Mouse (Mus musculus): ENCODE results near the gene Camkk2.
A peak's percentile ranks its signal among the peaks of the same experiment; 100 is the strongest.

Camkk2 gene

DNA sequence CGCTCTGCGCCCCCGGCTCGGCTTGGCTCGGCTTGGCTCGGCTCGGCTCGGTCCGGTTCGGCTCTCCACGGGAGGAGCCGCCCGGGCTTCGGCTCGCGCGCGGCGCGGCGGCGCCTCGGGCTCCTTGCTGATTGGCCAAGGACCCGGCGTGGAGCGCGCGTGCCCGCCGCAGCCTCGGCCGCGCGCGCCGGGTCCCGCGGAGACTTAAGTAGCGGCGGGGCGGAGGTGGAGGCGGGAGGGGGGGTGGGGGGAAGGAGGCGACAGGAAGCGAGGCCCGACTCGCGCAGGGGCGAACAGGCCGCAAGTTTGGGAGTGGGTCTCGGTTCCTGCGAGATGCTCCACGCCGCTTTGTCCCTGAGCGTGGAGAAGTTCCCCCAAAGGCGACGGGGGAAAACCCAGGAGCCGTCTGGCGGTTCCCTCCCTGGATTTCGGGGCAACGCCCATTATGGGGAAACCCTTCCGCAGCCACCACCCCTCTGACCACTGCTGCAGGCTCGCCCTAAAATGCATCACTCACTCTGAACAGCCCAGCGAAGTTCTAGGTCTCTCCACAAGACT lies at the start of gene Camkk2:
Gene Camkk2, minus strand, starts transcription at position 133 of the 558 bp plus-strand sequence.
- DNase-seq (ENCODE audit: low spot score in 2 of 2): peak; percentile 72 to 79

DNA sequence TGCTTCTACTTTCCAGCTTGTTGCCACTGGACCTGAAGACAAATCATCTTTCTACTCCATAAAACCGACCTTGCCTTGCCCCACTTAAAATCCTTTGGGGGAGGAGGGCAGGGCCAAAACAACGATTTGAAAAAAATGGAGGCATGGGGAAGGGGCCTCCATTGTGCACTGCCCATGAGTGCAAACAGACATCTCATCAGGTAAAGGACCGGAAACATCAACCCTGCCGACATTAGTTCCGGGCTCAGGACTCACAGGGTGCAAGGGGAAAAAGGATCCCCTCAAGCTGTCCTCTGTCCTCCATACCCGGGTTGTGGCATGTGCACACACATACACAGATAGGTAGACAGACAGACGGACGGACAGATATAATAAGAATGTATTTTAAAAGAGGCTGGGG lies 45.9 kb upstream of the Camkk2 start:
- no peak for DNase-seq (ENCODE audit: low spot score in 2 of 2)

- no peak for DNase-seq (ENCODE audit: low spot score in 2 of 2)
Observed at GRCm38 (mm10) chr5:122824450-122824849, 45.2 kb upstream of the Camkk2 start.

DNA sequence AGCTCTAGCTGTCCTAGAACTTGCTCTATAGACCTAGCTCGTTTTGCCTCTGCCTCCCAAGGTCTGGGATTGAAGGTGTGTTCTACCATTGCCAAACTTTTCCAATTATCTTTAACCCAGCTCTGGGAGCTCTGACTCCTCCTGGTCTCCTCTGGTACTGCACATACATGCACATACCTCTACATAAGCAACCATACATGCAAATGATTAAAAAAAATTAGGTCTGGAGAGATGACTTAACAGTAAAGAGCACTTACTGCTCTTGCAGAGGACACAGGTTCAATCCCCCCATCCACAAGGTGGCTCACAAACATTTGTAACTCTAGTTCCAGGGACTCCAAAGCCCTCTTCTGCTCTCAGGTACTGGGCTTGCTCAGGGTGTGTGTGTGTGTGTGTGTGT lies 44.8 kb upstream of the Camkk2 start:
- DNase-seq (ENCODE audit: low spot score in 2 of 2): no peak

GRCm38 (mm10) chr5:122822441-122822840 lies 43.2 kb upstream of the Camkk2 start:
- DNase-seq (ENCODE audit: low spot score in 2 of 2): no peak

DNA sequence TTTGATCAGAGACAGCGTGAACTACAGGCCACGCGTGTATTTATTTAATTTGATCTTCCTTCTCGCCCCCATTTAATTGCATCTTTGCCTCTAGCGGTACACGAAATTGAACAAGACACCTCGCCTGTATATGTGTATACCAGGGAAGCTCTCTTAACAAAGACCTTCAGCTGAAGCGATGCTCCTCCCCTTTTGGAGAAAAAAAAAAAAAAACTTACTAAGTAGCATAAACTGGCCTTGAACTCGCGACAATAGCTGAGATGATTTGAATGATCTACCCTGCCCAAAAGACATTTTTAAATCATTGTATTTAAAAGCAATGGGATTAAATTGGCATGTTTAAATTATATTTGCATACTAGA lies 42.3 kb upstream of the Camkk2 start:
- no peak for DNase-seq (ENCODE audit: low spot score in 2 of 2)

- peak; percentile 82 to 91 for DNase-seq (ENCODE audit: low spot score in 2 of 2)
Observed at GRCm38 (mm10) chr5:122820777-122821523, 41.7 kb upstream of the Camkk2 start, which contains the start of gene Anapc5. Anapc5 (minus strand) TSS chr5:122821339.

- no peak for DNase-seq (ENCODE audit: low spot score in 2 of 2)
Observed at GRCm38 (mm10) chr5:122812699-122813098, 33.5 kb upstream of the Camkk2 start.

DNA sequence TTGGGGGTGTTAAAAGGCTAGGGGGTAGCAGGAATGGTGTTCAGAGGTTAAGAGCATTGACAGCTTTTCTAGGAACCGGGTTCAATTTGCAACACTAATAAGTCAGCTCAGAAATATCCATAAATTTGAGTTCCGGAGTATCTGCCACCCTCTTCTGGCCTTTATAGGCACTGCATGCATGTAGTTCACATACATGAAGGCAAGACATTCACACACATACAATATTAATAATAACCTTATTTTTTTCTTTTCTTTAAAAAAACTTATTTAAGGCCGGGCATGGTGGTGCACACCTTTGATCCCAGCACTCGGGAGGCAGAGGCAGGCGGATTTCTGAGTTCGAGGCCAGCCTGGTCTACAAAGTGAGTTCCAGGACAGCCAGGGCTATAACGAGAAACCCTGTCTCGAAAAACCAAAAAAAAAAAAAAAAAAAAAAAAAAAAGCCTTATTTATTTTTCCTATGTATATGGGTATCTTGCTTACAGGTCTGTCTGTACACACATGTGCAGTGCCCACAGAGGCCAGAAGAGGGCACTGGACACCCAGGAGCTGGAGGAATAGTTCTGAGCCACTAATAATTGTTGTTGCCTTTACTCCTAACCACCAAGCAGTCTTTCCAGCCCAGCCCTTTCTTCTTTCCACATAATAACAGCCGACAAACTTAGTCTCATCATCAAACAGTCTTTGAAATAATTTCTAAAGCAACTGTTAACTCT lies 32.3 kb upstream of the Camkk2 start:
- DNase-seq (ENCODE audit: low spot score in 2 of 2): peak; percentile 37 to 57

DNA sequence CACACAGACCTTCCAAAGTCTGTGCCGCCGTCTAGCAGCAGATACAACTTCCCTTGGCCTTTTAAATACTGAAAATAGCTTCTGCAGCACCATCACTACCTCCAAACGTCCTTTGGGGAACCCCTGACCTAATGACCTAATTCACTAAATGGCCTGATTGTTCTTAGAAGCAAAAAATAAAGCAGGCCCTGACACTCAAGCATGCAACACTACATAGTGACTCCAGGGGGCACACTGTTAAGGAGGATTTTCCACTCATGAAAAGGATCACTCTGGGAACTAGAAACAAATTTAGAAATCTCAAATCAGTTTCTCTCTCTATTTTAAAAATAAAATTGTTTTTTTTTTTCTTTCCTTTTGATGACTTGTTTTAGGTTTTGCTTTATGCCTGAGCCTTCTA lies 26.3 kb upstream of the Camkk2 start:
- no peak for DNase-seq (ENCODE audit: low spot score in 2 of 2)

DNA sequence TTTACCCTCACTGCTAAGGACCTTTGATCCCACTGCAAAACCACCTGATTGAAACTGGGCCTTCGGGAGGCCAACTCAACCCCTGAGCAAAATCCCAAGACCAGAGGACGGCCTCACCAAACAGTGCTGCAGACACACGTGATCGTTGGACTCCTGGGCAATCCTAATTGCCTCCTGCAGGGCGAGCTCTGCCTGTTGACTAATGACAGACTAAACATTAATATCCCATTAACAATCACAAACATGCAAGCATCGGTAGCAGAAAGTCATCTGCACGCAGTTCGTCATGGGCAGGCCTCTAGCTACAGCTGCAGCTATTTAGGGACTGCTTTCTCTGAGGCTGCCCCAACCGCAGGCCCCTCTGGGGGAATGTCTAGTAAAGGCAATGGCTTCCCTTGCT lies 23.5 kb upstream of the Camkk2 start:
- no peak for DNase-seq (ENCODE audit: low spot score in 2 of 2)

DNA sequence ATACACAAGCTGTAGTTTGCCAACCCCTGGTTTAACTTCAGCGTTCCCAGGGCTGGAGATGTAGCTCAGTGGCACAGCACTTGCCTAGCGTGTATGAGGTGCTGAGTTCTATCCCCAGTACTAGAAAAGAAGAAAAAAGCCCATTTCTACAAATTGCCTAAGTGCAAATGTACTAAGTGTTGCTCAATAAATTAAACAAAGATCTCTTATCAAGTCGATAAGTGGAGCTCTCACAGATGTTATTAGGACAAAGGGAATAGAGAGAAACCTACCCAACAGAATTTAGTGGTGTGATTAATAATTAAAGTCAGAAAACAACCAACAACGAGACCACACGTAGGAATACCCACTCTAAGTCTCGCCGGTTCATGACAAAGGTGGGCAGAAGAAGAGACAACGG lies 22.5 kb upstream of the Camkk2 start:
- no peak for DNase-seq (ENCODE audit: low spot score in 2 of 2)

- DNase-seq (ENCODE audit: low spot score in 2 of 2): no peak
Observed at GRCm38 (mm10) chr5:122800345-122801010, 21.3 kb upstream of the Camkk2 start.

- DNase-seq (ENCODE audit: low spot score in 2 of 2): no peak
Observed at GRCm38 (mm10) chr5:122799379-122800344, 20.5 kb upstream of the Camkk2 start.

DNA sequence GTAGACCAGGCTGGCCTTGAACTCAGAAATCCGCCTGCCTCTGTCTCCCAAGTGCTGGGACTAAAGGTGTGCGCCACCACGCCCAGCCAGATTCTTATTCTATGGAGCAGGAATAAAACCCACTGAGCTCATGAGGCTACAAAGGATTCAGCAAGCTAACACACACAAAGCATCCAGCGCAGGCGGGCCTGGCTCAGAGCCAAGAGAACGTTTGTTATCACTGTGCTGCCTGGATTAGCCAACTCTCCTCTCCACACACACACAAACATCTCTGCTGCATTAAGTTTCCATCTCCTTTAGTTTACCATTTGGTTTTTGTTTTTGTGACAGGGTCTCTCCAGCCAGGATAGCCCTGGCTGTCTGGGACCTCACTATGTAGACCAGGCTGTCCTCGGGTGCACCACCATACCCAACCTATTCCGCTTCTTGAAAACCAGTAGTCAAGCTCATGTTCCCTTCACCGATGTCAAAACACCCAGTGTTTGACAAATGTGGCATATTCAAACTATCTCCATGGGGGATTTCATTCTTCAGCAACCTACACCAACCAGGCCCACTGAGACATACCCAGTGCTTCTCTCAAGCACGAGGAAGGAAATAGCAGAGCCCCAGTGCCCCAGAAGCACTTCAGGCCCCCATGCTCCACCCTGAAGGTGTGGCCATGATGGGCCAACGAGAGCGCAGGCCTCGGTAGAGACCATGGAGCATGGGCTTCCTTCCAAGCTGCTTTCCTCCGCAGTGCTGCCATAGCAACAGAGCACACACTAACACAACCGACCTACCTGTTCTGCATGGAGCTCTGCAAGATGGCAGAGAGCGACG lies 19.6 kb upstream of the Camkk2 start:
- DNase-seq (ENCODE audit: low spot score in 2 of 2): peak; percentile 38 to 62

DNA sequence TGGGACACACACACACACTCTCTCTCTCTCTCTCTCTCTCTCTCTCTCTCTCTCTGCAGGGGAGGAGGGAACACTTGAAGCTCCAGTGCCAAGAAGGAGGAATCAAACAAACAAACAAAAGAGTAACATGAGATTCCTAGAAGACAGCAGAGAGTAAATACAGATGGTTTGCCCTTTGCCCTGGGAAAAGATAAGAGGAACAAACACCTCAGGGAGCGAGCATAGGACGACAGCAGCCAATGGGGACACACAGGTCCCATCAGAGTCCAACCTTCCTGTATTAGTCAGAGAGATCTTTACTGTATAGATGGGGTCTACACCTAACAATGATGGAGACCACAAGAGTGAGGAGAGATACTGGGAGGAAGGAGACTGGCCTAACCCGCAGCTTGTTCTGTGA lies 18.7 kb upstream of the Camkk2 start:
- DNase-seq (ENCODE audit: low spot score in 2 of 2): no peak

- DNase-seq (ENCODE audit: low spot score in 2 of 2): no peak
Observed at GRCm38 (mm10) chr5:122788696-122789095, 9.5 kb upstream of the Camkk2 start.

GRCm38 (mm10) chr5:122786035-122786819 lies 7.0 kb upstream of the Camkk2 start:
- no peak for DNase-seq (ENCODE audit: low spot score in 2 of 2)

DNA sequence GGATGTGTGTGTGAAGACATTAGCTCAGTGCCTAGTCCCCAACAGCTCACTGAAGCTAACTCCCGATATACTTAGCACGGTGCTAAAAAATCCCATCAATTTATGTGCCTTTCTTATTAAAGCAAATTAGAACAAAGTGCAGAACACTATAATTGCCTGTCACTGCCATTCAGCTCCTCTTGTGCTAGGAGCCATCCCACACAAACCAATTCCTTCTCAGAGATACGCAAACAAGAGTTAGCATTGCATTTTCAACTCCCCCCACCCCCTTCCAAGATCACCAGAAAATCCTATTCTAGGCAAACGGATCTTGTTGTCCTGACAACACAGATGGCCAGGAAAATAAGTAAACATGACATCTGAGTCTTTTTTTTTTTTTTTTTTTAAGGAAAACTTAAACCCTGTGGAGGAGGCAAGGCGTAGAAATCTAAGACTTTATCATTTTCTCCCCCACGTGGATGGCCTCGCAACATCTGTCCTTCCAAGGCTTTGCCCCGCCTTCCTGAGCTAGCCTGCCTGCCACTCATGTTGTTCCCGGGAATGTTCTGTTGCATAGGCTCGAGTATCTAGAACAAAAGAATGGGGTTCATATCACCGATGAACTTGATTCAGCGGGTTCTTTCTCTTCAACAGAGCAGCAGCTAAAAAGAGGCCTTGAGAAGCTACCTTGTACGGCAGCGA lies 4.7 kb upstream of the Camkk2 start:
- DNase-seq (ENCODE audit: low spot score in 2 of 2): no peak
